Mouse (Mus musculus) neural tube, embryonic 15.5 days (tissue): Measurements from ENCODE around the gene Gm14862. TPM values are rescaled to one million over a fixed set of nuclear protein-coding genes. Genes with fewer than 3 reads are reported as not detected.
"Not testable (repeated sequence)": the region's sequence is repeated elsewhere in the genome, so short reads cannot be mapped to it uniquely, and the experiment has no call there.

Experiments
- ATAC-seq: fragments of 200-750 bp; cut with Nextera tagmentation; 2 replicates; pipeline ENCODE4 v1.8.0; 2017; ENCODE audit warnings: mild to moderate bottlenecking, moderate TSS enrichment, moderate library complexity; ENCODE audit not compliant: low FRiP score
- H3K27ac ChIP-seq: fragments of 300-500 bp; sonication (generic); replicated peaks from 2 replicates; pipeline ENCODE4 v1.5.1; 2015; ENCODE audit warnings: mild to moderate bottlenecking, inconsistent platforms
- H3K27me3 ChIP-seq: fragments of 300-500 bp; sonication (generic); replicated peaks from 2 replicates; pipeline ENCODE4 v1.6.1; 2015; ENCODE audit warnings: inconsistent platforms
- H3K36me3 ChIP-seq: fragments of 300-500 bp; sonication (generic); 2 replicates; pipeline ENCODE4 v1.6.1; 2015; ENCODE audit warnings: inconsistent platforms
- H3K4me1 ChIP-seq: fragments of 300-500 bp; sonication (generic); 2 replicates; pipeline ENCODE4 v1.6.1; 2015; ENCODE audit warnings: inconsistent platforms
- H3K4me2 ChIP-seq: fragments of 300-500 bp; sonication (generic); 2 replicates; pipeline ENCODE4 v1.6.1; 2015; ENCODE audit warnings: inconsistent platforms, mild to moderate bottlenecking, moderate library complexity
- H3K4me3 ChIP-seq: fragments of 300-500 bp; sonication (generic); replicated peaks from 2 replicates; pipeline ENCODE4 v1.5.1; 2015; ENCODE audit warnings: mild to moderate bottlenecking, inconsistent platforms
- H3K9ac ChIP-seq: fragments of 300-500 bp; sonication (generic); replicated peaks from 2 replicates; pipeline ENCODE4 v1.6.1; 2015; ENCODE audit warnings: mild to moderate bottlenecking, inconsistent platforms
- H3K9me3 ChIP-seq: fragments of 300-500 bp; sonication (generic); replicated peaks from 2 replicates; pipeline ENCODE4 v1.6.1; 2016; ENCODE audit warnings: inconsistent platforms
- WGBS: fragments of 180-500 bp; shearing (Covaris S2); methylation state at CpG from one replicate; pipeline ENCODE4 v1.1.7; 2015; ENCODE audit warnings: mixed read lengths; 5-methylcytosine and 5-hydroxymethylcytosine counted together
- polyA plus RNA-seq: library from polyadenylated mRNA; unstranded; fragments of >200 nt; fragmentation: Nextera tagmentation; extraction: Ambion mirVana; gene quantifications from 2 replicates; pipeline ENCODE4 v1.2.1, GENCODE M21; 2015

Gene Gm14862
- 0.23 TPM in 1 of 2 replicates, not detected in the other for polyA plus RNA-seq

DNA sequence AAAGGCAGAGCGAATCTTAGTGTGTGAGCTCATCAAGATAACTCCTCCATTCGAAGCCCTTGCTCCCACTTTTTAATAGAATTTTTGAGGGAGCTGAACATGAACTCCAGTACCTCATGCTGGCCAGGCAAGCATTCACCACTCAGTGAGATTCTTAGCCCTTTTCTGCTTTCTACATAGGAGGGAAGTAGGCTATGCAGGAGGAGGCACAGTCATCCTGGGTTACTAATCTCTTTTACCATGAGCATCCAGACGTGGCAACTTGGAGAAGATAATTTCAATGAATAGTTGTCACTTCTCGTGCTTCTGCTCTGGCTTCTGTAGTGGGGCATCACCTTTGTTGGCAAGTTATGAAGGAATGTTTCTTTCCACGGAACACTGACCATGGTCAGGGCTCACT, at the start of gene Gm14862:
TSS of gene Gm14862 (minus strand) at position 134 of the 400 bp plus-strand sequence.
- no peaks in the 10 kb centered on the region for H3K4me1 ChIP-seq
- no peaks in the 10 kb centered on the region for H3K36me3 ChIP-seq
- H3K9me3 ChIP-seq = no peaks in the 10 kb centered on the region
- H3K27ac ChIP-seq = no peak within 1 kb of the TSS
- WGBS = 79% methylated on average over 5 of the region's 5 CpGs
- no peaks in the 10 kb centered on the region for H3K27me3 ChIP-seq
- H3K4me2 ChIP-seq = no peak within 1 kb of the TSS
- ATAC-seq = no peak
- H3K9ac ChIP-seq = no peak within 1 kb of the TSS
- no peak within 1 kb of the TSS for H3K4me3 ChIP-seq

DNA sequence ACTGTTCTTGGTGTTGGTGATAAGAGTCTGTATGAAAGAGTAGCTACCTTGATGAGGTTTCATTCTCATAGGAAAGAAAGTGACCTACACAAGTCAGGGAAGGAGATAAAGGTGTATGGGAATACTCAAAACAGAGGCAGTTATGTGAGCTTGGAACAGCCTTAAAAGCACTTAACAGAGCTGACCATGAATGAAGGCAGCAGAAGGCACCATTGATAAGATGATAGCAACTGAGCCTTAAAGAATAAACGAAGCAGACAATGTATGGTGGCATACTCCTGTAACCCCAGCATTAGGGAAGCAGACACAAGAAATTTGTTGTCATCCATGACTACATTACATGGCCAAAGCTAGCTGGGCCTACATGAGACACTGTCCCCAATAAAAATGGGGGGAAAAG, 46.8 kb upstream of the Gm14862 start:
- ATAC-seq = no peak
- H3K9me3 ChIP-seq = no peaks in the 10 kb centered on the region
- WGBS = 83% methylated on average over 1 of the region's 1 CpGs
- no peaks in the 10 kb centered on the region for H3K4me1 ChIP-seq
- no peak overlapping the region for H3K9ac ChIP-seq
- H3K4me2 ChIP-seq = no peak overlapping the region
- H3K27ac ChIP-seq = no peak overlapping the region
- no peaks in the 10 kb centered on the region for H3K27me3 ChIP-seq
- H3K4me3 ChIP-seq = no peak overlapping the region
- H3K36me3 ChIP-seq = no peaks in the 10 kb centered on the region

DNA sequence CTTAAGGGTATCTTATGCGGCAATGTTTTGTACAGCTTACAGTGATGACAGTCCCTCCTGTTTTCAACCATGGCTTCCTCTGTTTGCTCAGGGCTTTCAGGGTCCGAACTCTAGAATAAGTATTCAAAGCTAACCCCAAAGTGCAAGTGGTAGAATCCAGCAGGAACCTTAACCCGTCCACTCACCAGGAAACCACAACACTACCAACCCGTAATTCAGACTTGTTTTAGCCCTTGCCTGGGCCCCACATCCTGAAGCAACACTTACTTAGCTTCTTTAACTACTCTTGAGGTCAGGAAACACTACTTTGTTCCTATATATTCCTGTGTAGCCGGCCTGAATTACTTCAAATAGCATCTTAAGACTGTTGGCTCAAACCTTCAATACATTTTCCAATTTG, 46.1 kb upstream of the Gm14862 start:
- Histone ChIP-seq H3K4me3 (no peak overlapping the region), H3K4me2 (no peak overlapping the region), H3K4me1 (no peaks in the 10 kb centered on the region), H3K9me3 (no peaks in the 10 kb centered on the region), H3K36me3 (no peaks in the 10 kb centered on the region), H3K27me3 (no peaks in the 10 kb centered on the region), H3K27ac (no peak overlapping the region), H3K9ac (no peak overlapping the region)
- ATAC-seq = no peak
- 87% methylated on average over 5 of the region's 5 CpGs for WGBS

DNA sequence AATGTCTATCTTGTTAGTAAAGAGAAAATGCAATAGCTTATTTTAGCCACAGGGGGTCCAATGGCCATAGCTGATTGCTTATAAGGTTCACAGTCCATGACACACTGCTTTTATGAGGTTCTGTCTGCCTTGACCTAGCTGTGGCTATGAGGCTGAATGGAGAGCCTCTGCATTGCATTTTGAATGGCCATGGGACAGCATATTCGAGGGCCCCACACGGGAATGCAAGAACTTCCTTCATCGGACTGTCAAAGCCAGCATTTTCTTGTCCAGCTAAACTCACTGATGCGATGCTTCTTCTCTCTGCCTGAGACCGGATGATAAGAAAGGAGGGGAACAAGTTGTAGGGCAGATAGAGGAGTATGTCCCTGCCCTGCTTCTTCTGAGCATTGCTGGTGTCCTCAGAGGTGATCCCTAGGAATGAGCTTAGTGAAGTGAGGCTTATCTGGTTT, 41.7 kb upstream of the Gm14862 start:
- Histone ChIP-seq H3K4me2 (no peak overlapping the region), H3K36me3 (no peaks in the 10 kb centered on the region), H3K4me3 (no peak overlapping the region), H3K4me1 (no peaks in the 10 kb centered on the region), H3K9ac (no peak overlapping the region), H3K27me3 (no peaks in the 10 kb centered on the region), H3K9me3 (no peaks in the 10 kb centered on the region), H3K27ac (no peak overlapping the region)
- WGBS = 91% methylated on average over 5 of the region's 5 CpGs
- no peak for ATAC-seq

DNA sequence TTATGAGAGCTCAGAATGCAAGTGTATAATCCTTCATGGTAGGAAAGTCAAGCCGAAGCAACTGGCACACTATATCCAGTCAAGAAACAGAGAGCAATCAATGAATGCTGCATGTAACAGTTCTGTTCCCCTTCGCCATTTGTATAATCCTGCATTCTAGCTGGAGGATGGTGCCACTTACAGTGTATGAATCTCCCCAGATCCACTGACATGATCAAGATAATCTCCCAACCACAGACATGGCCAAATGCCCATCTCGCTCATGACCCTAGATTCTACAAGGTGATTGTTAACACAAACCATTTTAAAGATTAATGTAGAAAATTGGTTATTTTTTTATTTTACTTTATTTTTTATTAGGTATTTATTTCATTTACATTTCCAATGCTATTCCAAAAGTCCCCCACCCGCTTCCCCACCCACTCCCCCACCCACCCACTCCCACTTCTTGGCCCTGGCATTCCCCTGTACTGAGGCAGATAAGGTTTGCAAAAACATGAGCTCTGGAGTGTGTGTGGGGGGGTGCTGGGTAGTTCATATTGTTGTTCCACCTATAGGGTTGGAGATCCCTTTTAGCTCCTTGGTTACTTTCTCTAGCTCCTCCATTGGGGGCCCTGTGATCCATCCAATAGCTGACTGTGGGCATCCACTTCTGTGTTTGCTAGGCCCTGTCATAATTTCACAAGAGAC, 36.6 kb upstream of the Gm14862 start:
- H3K4me2 ChIP-seq, H3K9me3 ChIP-seq, H3K9ac ChIP-seq, H3K27me3 ChIP-seq, ATAC-seq, H3K36me3 ChIP-seq, H3K4me3 ChIP-seq, H3K4me1 ChIP-seq, H3K27ac ChIP-seq: not testable (repeated sequence)
- 90% methylated on average over 4 of the region's 4 CpGs for WGBS

DNA sequence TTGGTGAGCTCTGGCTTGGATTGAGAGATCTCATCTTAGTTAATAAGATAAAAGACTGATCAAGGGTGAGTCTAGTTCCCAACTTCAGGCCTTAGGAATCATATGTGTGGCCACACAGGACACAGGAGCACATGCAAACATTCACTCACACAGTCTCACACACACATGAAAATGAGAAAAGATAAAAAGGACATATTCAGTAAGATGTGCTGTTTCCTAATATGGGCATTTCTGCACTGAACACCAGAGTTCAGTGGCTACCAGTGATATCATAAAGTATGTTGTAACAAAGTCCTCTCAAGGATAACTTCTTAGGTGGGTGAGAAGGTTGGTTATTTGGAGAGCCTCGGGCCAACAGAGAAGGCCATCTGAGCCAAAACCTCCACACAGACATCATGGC, 26.8 kb upstream of the Gm14862 start, which contains the start of gene H2al1m:
TSS of gene H2al1m (plus strand) at position 301 of the 400 bp plus-strand sequence.
- H3K27me3 ChIP-seq, H3K4me3 ChIP-seq, H3K9ac ChIP-seq, H3K4me1 ChIP-seq, H3K9me3 ChIP-seq, H3K36me3 ChIP-seq, H3K4me2 ChIP-seq, H3K27ac ChIP-seq, ATAC-seq: not testable (repeated sequence)
- no CpG with 5 or more reads among the region's 1 CpGs for WGBS

DNA sequence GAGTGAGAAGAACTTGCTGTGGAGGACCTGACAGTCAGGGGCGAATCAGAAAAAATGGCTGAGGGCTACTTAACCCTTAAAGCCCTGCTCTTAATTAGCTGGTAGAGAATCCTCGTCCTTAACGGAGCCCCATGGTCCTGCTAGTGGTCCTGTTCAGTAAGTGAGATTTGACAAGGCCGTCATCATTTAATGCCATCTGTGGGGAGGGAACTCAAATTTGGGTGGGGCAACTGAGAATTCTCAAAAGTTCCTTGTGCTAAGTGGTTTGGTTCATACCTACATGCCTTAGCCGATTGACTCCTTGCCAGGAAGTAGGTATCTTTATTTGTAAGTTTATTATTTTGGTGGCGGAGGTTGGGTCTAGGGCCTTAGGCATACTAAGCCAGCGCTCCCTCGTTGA, 17.6 kb upstream of the Gm14862 start:
- Histone ChIP-seq H3K4me2 (no peak overlapping the region), H3K4me1 (no peaks in the 10 kb centered on the region), H3K27ac (no peak overlapping the region), H3K4me3 (no peak overlapping the region), H3K36me3 (no peaks in the 10 kb centered on the region), H3K9ac (no peak overlapping the region), H3K9me3 (no peaks in the 10 kb centered on the region), H3K27me3 (no peaks in the 10 kb centered on the region)
- whole genome bisulfite sequencing = 87% methylated on average over 8 of the region's 8 CpGs
- ATAC-seq = no peak

DNA sequence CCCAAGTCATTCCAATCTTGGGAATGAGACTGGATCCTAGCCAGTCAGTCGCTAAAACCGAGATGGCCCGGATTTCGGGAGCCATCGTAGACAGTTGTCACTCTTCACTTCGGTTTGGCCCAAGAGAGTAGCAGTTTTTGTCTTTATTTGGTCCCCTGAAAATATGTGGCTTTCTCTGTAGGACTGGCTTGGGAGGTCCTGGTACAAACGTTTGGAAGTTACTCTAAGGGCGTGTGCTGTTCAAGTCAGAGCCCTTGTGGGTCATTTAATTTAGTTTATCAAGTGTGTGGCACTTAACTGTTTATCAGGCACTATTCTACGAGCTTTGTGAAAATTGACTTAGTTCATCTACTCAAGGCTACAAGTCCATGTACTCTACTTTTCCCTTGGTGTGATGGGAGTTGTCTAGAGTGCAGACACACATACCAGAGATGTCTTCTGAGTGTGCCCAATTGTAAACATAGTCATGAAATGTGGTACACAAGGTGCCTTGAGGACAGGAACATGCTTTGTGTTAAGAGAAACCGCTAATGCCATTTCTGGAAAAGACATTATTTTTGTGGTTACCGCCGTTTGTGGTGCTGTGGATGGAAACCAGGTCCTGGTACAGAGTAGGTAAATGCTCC, 16.8 kb upstream of the Gm14862 start:
- Histone ChIP-seq H3K9ac (peak overlapping the region; percentile 45), H3K27me3 (no peaks in the 10 kb centered on the region), H3K27ac (no peak overlapping the region), H3K9me3 (no peaks in the 10 kb centered on the region), H3K36me3 (no peaks in the 10 kb centered on the region), H3K4me2 (peak overlapping the region; percentile 55), H3K4me3 (peak overlapping the region; percentile 56), H3K4me1 (no peaks in the 10 kb centered on the region)
- WGBS = 60% methylated on average over 12 of the region's 12 CpGs
- no peak for ATAC-seq

DNA sequence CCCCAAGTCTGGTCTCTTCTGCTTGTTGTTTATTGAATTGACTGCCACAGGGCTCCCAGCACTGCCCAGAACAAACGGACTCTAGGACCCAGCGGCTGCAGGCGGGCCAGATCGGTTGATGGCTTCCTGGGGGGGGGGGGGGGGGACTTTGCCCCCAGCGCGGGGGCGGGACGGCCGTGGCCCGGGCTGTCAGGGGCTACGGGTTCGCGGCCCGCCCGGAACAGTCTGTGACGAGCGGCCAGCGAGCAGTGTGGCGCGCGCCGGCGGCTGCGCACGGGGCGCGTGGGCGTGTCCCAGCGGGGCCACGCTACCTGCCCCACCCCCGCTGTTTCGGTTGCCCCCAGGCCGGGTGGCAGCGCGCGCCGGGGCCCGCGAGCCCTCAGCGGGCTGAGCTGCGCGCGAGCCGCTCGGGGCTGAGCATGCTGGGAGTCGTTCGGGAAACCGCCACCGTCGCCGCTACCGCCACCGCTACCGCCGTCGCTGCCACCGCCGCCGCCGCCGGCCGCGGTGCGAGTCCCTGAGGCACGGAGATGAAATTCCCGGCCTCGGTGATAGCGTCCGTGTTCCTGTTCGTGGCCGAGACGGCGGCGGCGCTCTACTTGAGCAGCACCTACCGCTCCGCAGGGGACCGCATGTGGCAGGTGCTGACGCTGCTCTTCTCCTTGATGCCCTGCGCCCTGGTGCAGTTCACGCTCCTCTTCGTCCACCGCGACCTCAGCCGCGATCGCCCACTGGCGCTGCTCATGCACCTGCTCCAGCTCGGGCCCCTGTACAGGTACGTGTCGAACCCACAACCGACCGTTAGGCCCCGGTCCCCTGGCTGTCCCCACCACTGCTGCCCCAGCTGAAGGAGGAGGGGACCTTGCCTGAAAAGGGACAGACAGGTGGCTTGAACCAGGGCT, 16.0 kb upstream of the Gm14862 start, which contains the start of gene Xk:
TSS of gene Xk (plus strand) at position 297 of the 902 bp plus-strand sequence.
- H3K4me3 ChIP-seq = peak within 1 kb of the TSS; percentile 56
- no peaks in the 10 kb centered on the region for H3K9me3 ChIP-seq
- peak; percentile 93 for ATAC-seq
- peak within 1 kb of the TSS; percentile 45 for H3K9ac ChIP-seq
- peak within 1 kb of the TSS; percentile 63 for H3K27ac ChIP-seq
- WGBS = 11% methylated on average over 44 of the region's 94 CpGs
- H3K4me2 ChIP-seq = peak within 1 kb of the TSS; percentile 55
- no peaks in the 10 kb centered on the region for H3K36me3 ChIP-seq
- no peaks in the 10 kb centered on the region for H3K4me1 ChIP-seq
- H3K27me3 ChIP-seq = no peaks in the 10 kb centered on the region

DNA sequence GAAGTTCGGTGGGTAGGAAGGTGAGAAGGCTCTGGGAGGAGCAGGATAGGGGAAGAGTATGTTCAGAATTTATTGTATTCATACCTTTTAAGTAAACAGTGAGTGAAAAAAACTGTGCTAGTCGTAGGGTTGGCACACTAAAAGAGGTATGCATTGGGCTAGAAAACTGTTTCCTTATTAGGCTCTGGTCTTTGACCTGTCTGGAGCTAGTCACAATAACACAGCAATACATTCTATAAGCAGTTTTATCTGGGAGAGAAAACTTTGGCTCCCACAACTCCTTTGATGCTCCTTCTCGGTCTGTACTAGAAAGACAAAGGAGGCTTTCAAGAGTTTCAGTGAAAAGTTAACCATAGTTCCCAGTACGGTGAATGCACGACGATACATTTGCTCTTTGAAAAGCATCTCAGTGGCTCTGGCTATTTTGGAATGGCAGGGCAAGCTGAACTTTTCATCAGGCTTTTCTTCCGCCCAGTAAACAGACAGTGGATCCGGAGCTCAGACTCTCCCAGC, 15.3 kb upstream of the Gm14862 start:
- Histone ChIP-seq H3K4me1 (no peaks in the 10 kb centered on the region), H3K4me2 (peak overlapping the region; percentile 55), H3K9me3 (no peaks in the 10 kb centered on the region), H3K9ac (no peak overlapping the region), H3K27ac (peak overlapping the region; percentile 63; the same call in 1 of the 2 replicates), H3K4me3 (peak overlapping the region; percentile 56), H3K36me3 (no peaks in the 10 kb centered on the region), H3K27me3 (no peaks in the 10 kb centered on the region)
- 23% methylated on average over 8 of the region's 8 CpGs for WGBS
- no peak for ATAC-seq

DNA sequence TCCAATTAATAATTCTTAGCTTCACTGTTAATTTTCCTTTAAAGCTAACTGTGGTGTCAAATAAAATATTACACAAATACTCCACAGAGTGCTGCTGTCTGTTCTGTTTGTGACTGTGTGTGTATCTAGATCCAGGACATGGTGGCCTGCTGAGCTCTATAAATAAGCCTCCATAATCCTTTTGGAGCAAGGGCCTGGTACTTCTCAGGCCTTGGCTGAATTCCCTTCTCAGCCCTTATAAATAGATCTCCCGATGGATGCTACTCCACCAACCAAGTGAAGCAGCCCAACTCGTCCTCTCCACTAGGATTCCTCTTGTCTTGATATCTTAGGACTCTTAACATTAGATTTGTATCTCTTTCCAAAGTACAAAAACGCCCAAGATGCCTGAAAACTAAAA, 14.4 kb upstream of the Gm14862 start:
- 69% methylated on average over 3 of the region's 3 CpGs for WGBS
- no peak overlapping the region for H3K27ac ChIP-seq
- no peak for ATAC-seq

More for the DNA sequence above, 14.4 kb upstream of the Gm14862 start:
- H3K4me2 ChIP-seq = no peak overlapping the region
- H3K9ac ChIP-seq = no peak overlapping the region
- no peaks in the 10 kb centered on the region for H3K36me3 ChIP-seq
- H3K9me3 ChIP-seq = no peaks in the 10 kb centered on the region
- no peaks in the 10 kb centered on the region for H3K27me3 ChIP-seq
- no peak overlapping the region for H3K4me3 ChIP-seq
- H3K4me1 ChIP-seq = no peaks in the 10 kb centered on the region
